ENCODE assay signal across 20 mouse cellular contexts in the genomic region with DNA sequence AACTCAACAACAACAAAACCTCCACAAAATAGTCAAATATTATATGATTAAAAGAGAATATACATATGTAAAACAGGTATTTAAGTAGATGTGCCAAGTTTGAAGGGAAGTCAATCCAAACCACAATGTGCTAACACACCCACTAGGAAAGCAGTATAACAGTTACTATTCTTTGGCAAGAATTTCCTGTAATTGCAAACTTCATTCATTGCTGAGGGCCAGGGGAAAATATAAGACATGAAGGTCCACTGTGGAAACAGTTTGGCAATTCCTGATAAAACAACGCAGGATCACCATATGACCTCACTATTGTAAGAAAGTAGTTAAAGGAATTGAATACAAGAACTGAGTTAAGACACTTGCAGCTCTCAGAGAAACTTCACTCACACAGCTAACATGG.
A peak's percentile ranks its signal among the peaks of the same experiment; 100 is the strongest.
DNase-seq lines count a peak whose midpoint lies in the region; ATAC-seq lines count a peak whose summit lies in the region.
"Had no signal": no experiment of that assay in that cellular context is flagged by ENCODE, and none has a peak within 500 bp of the region (broad histone marks: within the 10 kb centered on the region; RNA-seq: fewer than 3 reads in every experiment).

No protein-coding gene starts in this region.

- ATAC-seq in common myeloid progenitor, adult 5-6 weeks (replicated peaks; ENCODE audit: low read depth, poor library complexity, severe bottlenecking), result peak; percentile 47
- peak; percentile 32 to 80; a peak in 2 of 4 replicates for ATAC-seq in hematopoietic stem cell, adult 5-6 weeks (replicated peaks in 1 of 2; ENCODE audit: insufficient read depth in 1 of 2, low FRiP score in 2 of 2, low TSS enrichment in 1 of 2, low read depth in 1 of 2, poor library complexity in 2 of 2, severe bottlenecking in 2 of 2)
- ATAC-seq in megakaryocyte progenitor cell, adult 5-6 weeks (replicated peaks; ENCODE audit: poor library complexity), result peak; percentile 96
- ATAC-seq: activated CD4-positive, CD25-positive, alpha-beta regulatory T cell, adult 4 months; forebrain, embryonic 14.5 days; forebrain, embryonic 16.5 days; Patski had no signal

- peak; percentile 85 for DNase-seq in 416B (ENCODE audit: low read depth)
- no peak for DNase-seq in kidney, postnatal 25 days
- no peak for DNase-seq in embryo, embryonic 10.5 days (ENCODE audit: low spot score)
- DNase-seq in cerebellum, postnatal 4 days (ENCODE audit: low spot score in 2 of 2), result no peak
- DNase-seq: adrenal gland, adult 8-10 months; adrenal gland, postnatal 14 days; adrenal gland, postnatal 36 days; cerebellum, adult 11-12 months; cerebellum, adult 2 months; cerebellum, adult 9-10 months; cerebellum, postnatal 10 days; cerebellum, postnatal 25 days; embryo, embryonic 11 days had no signal
